Mouse (Mus musculus): ENCODE results near the gene Ndufv1.
A peak's percentile ranks its signal among the peaks of the same experiment; 100 is the strongest.

- TF ChIP-seq CTCF (IDR thresholded peaks at IDR 0.05; ENCODE audit: low read depth, low read length): peak; percentile 24; the same call in 1 of the 2 replicates
- no peak for TF ChIP-seq POLR2A (IDR thresholded peaks at IDR 0.05; ENCODE audit: borderline replicate concordance, low read depth, low read length)
These were observed 460 bp upstream of the Ndufv1 start for GRCm38 (mm10) chr19:4013066-4013465.

Data from bone marrow macrophage, adult 2 months (primary cell).